Mouse (Mus musculus): ENCODE measurements around the gene 1810009A15Rik. TPM values are rescaled to one million over a fixed set of nuclear protein-coding genes. Genes with fewer than 3 reads are reported as not detected.

The 1810009A15Rik gene
- total RNA-seq, 1 experiment = 214 TPM

- TF ChIP-seq ZNF384 (IDR thresholded peaks at IDR 0.05; ENCODE audit: low read depth, low read length) = no peak
- no peak for TF ChIP-seq MAFK (IDR thresholded peaks at IDR 0.05; ENCODE audit: insufficient read depth, low read depth, low read length)
- no peak for TF ChIP-seq CHD2 (IDR thresholded peaks at IDR 0.05; ENCODE audit: low read depth, low read length)
- TF ChIP-seq ZC3H11A (IDR thresholded peaks at IDR 0.05; ENCODE audit: borderline replicate concordance, low read depth, low read length) = no peak
- TF ChIP-seq HCFC1 (IDR thresholded peaks at IDR 0.05; ENCODE audit: borderline replicate concordance, insufficient read depth, low read length) = no peak
- no peaks in the 10 kb centered on the region; the same call in 1 of the 2 replicates for H3K36me3 ChIP-seq (ENCODE audit: control insufficient read depth, insufficient read depth, low read length, poor library complexity, severe bottlenecking)
- H3K4me3 ChIP-seq (ENCODE audit: insufficient read depth in 1 of 2, low read depth in 1 of 2, low read length in 2 of 2, poor library complexity in 1 of 2, severe bottlenecking in 1 of 2) = no peak overlapping the region
- no peak overlapping the region for H3K9ac ChIP-seq (ENCODE audit: insufficient read depth, low read depth, low read length, poor library complexity, severe bottlenecking)
- no peak for DNase-seq (ENCODE audit: low read depth, low spot score)
- H3K9me3 ChIP-seq (ENCODE audit: control insufficient read depth, insufficient read depth, low read depth, low read length) = no peaks in the 10 kb centered on the region
- in situ Hi-C loops (cut with MboI; ENCODE audit: low sequenced_read_pairs in 2 of 2, unreplicated experiment in 2 of 2) = no loop called here
- H3K4me1 ChIP-seq (ENCODE audit: control insufficient read depth in 2 of 2, insufficient read depth in 2 of 2, low read length in 2 of 2, poor library complexity in 1 of 2) = peaks cover 0 to 8% of the 10 kb centered on the region in 2 experiments; a peak in 1 of 4 replicates
- no peak overlapping the region for H3K27ac ChIP-seq (ENCODE audit: insufficient read depth, low read depth, low read length, poor library complexity, severe bottlenecking)
These were observed 38.1 kb downstream of the 1810009A15Rik start for GRCm38 (mm10) chr19:8926766-8927165.

- in situ Hi-C loops (cut with MboI; ENCODE audit: low sequenced_read_pairs in 2 of 2, unreplicated experiment in 2 of 2) = no loop called here
These were observed 39.4 kb downstream of the 1810009A15Rik start for GRCm38 (mm10) chr19:8927891-8928525.

GRCm38 (mm10) chr19:8928689-8929223 is 40.1 kb downstream of the 1810009A15Rik start:
- DNase-seq (ENCODE audit: low read depth, low spot score) = no peak
- Histone ChIP-seq H3K36me3 (ENCODE audit: control insufficient read depth, insufficient read depth, low read length, poor library complexity, severe bottlenecking) (no peaks in the 10 kb centered on the region; the same call in 1 of the 2 replicates), H3K4me3 (ENCODE audit: insufficient read depth in 1 of 2, low read depth in 1 of 2, low read length in 2 of 2, poor library complexity in 1 of 2, severe bottlenecking in 1 of 2) (peak overlapping the region; percentile 83 to 85), H3K9ac (ENCODE audit: insufficient read depth, low read depth, low read length, poor library complexity, severe bottlenecking) (peak overlapping the region; percentile 45; the same call in 1 of the 2 replicates), H3K27ac (ENCODE audit: insufficient read depth, low read depth, low read length, poor library complexity, severe bottlenecking) (no peak overlapping the region; the same call in 1 of the 2 replicates), H3K9me3 (ENCODE audit: control insufficient read depth, insufficient read depth, low read depth, low read length) (no peaks in the 10 kb centered on the region), H3K4me1 (ENCODE audit: control insufficient read depth in 2 of 2, insufficient read depth in 2 of 2, low read length in 2 of 2, poor library complexity in 1 of 2) (peaks cover 0 to 8% of the 10 kb centered on the region in 2 experiments; a peak in 1 of 4 replicates)
- no peak for TF ChIP-seq ZC3H11A (IDR thresholded peaks at IDR 0.05; ENCODE audit: borderline replicate concordance, low read depth, low read length)
- no peak for TF ChIP-seq MAFK (IDR thresholded peaks at IDR 0.05; ENCODE audit: insufficient read depth, low read depth, low read length)
- TF ChIP-seq ZNF384 (IDR thresholded peaks at IDR 0.05; ENCODE audit: low read depth, low read length) = no peak
- TF ChIP-seq HCFC1 (IDR thresholded peaks at IDR 0.05; ENCODE audit: borderline replicate concordance, insufficient read depth, low read length) = no peak
- TF ChIP-seq CHD2 (IDR thresholded peaks at IDR 0.05; ENCODE audit: low read depth, low read length) = no peak
- in situ Hi-C loops (cut with MboI; ENCODE audit: low sequenced_read_pairs in 2 of 2, unreplicated experiment in 2 of 2) = no loop called here

More at GRCm38 (mm10) chr19:8927891-8928525, 39.4 kb downstream of the 1810009A15Rik start:
- no peaks in the 10 kb centered on the region for H3K9me3 ChIP-seq (ENCODE audit: control insufficient read depth, insufficient read depth, low read depth, low read length)
- H3K4me1 ChIP-seq (ENCODE audit: control insufficient read depth in 2 of 2, insufficient read depth in 2 of 2, low read length in 2 of 2, poor library complexity in 1 of 2) = peaks cover 0 to 8% of the 10 kb centered on the region in 2 experiments; a peak in 1 of 4 replicates
- no peak overlapping the region for H3K9ac ChIP-seq (ENCODE audit: insufficient read depth, low read depth, low read length, poor library complexity, severe bottlenecking)
- no peaks in the 10 kb centered on the region; the same call in 1 of the 2 replicates for H3K36me3 ChIP-seq (ENCODE audit: control insufficient read depth, insufficient read depth, low read length, poor library complexity, severe bottlenecking)
- H3K4me3 ChIP-seq (ENCODE audit: insufficient read depth in 1 of 2, low read depth in 1 of 2, low read length in 2 of 2, poor library complexity in 1 of 2, severe bottlenecking in 1 of 2) = no peak overlapping the region
- no peak overlapping the region for H3K27ac ChIP-seq (ENCODE audit: insufficient read depth, low read depth, low read length, poor library complexity, severe bottlenecking)
- TF ChIP-seq ZNF384 (IDR thresholded peaks at IDR 0.05; ENCODE audit: low read depth, low read length) (no peak), HCFC1 (IDR thresholded peaks at IDR 0.05; ENCODE audit: borderline replicate concordance, insufficient read depth, low read length) (no peak), ZC3H11A (IDR thresholded peaks at IDR 0.05; ENCODE audit: borderline replicate concordance, low read depth, low read length) (no peak), MAFK (IDR thresholded peaks at IDR 0.05; ENCODE audit: insufficient read depth, low read depth, low read length) (no peak), CHD2 (IDR thresholded peaks at IDR 0.05; ENCODE audit: low read depth, low read length) (no peak)
- DNase-seq (ENCODE audit: low read depth, low spot score) = no peak

- DNase-seq (ENCODE audit: low read depth, low spot score) = peak; percentile 85
- TF ChIP-seq CHD2 (IDR thresholded peaks at IDR 0.05; ENCODE audit: low read depth, low read length) = no peak
- peak; percentile 63; the same call in 1 of the 2 replicates for TF ChIP-seq MAFK (IDR thresholded peaks at IDR 0.05; ENCODE audit: insufficient read depth, low read depth, low read length)
- TF ChIP-seq ZNF384 (IDR thresholded peaks at IDR 0.05; ENCODE audit: low read depth, low read length) = no peak
- no peak for TF ChIP-seq HCFC1 (IDR thresholded peaks at IDR 0.05; ENCODE audit: borderline replicate concordance, insufficient read depth, low read length)
- TF ChIP-seq ZC3H11A (IDR thresholded peaks at IDR 0.05; ENCODE audit: borderline replicate concordance, low read depth, low read length) = no peak
- Histone ChIP-seq H3K27ac (ENCODE audit: insufficient read depth, low read depth, low read length, poor library complexity, severe bottlenecking) (no peak within 1 kb of the TSS; the same call in 1 of the 2 replicates), H3K9me3 (ENCODE audit: control insufficient read depth, insufficient read depth, low read depth, low read length) (no peaks in the 10 kb centered on the region), H3K9ac (ENCODE audit: insufficient read depth, low read depth, low read length, poor library complexity, severe bottlenecking) (peak within 1 kb of the TSS; percentile 80), H3K4me3 (ENCODE audit: insufficient read depth in 1 of 2, low read depth in 1 of 2, low read length in 2 of 2, poor library complexity in 1 of 2, severe bottlenecking in 1 of 2) (peak within 1 kb of the TSS; percentile 83 to 85), H3K36me3 (ENCODE audit: control insufficient read depth, insufficient read depth, low read length, poor library complexity, severe bottlenecking) (no peaks in the 10 kb centered on the region; the same call in 1 of the 2 replicates), H3K4me1 (ENCODE audit: control insufficient read depth in 2 of 2, insufficient read depth in 2 of 2, low read length in 2 of 2, poor library complexity in 1 of 2) (peaks cover 0 to 8% of the 10 kb centered on the region in 2 experiments; a peak in 1 of 4 replicates)
- in situ Hi-C loops (cut with MboI; ENCODE audit: low sequenced_read_pairs in 2 of 2, unreplicated experiment in 2 of 2) = no loop called here
These were observed 40.8 kb downstream of the 1810009A15Rik start, which contains the start of the genes Rom1 and Eml3 for GRCm38 (mm10) chr19:8929224-8930088. Gene Rom1, minus strand, starts transcription at chr19:8929356. Gene Eml3, plus strand, starts transcription at chr19:8929552.

Data from ES-E14 (cell line).